Mouse (Mus musculus) small intestine, adult 2 months (tissue): ENCODE results near the gene Olfr1406.

Experiments
- CTCF ChIP-seq: fragments of 200-500 bp; IDR thresholded peaks from 2 replicates; pipeline ENCODE4 v1.5.1; 2012; ENCODE audit warnings: low read depth, mild to moderate bottlenecking, control low read depth, inconsistent platforms, low read length, moderate library complexity, mixed read lengths; ENCODE audit not compliant: insufficient replicate concordance, insufficient read length; ENCODE audit errors: extremely low read depth
- POLR2A ChIP-seq: fragments of 200-500 bp; IDR thresholded peaks from 2 replicates; pipeline ENCODE4 v1.6.1; 2012; ENCODE audit warnings: low read depth, mild to moderate bottlenecking, control low read depth, inconsistent platforms, low read length, moderate library complexity

DNA sequence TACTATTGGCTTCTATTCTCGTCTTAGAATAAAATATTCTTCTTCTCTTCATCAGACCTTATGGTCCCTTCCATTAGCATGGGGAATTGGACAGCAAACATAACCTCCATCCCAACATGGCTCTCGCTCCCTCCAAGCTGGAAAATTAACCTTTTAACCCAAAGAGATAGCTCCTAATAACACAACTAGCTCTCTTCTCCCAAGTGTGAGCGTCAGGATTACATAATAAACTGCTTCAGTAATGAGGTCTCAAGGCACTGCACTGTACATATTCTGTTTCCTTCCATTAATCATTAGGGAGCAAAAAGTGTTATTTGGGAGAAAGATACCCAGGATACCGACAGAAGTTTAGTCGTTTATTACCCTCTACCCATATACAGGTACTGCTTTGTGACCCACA lies 21.7 kb upstream of the Olfr1406 start, which contains the start of gene Olfr1404:
- no peak for TF ChIP-seq POLR2A
- no peak for TF ChIP-seq CTCF
